In the genomic region with DNA sequence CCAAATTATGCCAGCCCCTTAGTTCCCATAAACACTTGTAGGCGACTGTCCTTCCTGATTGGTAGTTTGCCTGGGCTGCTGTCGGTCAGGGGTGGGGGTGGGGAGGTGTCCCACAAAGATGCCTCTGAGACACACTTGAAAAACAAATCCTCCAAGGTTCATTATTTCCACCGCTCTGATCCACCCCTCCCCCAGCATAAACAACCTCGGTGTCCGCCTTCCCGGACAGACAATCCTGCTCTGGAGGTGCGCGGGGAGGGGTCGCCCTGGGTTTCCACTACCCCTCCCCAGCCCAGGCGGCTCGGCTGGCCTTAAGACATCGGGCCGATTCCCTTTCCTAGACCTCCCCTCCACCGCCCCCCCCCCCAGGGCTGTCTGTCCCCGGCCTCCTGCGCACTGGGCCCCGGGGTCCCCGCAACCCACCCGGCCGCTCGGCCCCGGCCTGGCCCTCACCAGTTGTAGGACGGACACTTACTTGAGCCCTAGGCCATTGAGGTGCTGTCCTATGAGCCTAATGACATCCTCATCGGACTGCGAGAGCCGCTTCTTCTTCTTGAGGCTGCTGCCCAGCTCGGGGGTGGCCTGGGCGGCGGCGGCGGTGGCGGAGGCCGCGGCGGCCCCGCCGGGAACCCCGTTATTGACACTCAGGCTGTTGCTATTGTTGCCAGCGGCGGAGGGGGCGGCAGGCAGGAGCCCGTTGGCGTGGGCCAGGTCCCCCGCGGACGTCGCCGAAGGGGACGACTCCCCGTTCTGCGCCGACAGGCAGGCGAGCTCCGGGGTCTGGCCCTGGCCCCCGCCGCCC, we compare ENCODE assay signal across 8 mouse cellular contexts. TPM values are rescaled to one million over a fixed set of nuclear protein-coding genes. Genes with fewer than 3 reads are reported as not detected.
DNase-seq lines count a peak whose midpoint lies in the region; ATAC-seq and TF ChIP-seq lines count a peak whose summit lies in the region.

No protein-coding gene starts in this region.

- TF ChIP-seq CTCF in forebrain, postnatal 0 days (IDR thresholded peaks at IDR 0.05; ENCODE audit: low read depth), result no peak

- H3K36me3 ChIP-seq in forebrain, postnatal 0 days (ENCODE audit: insufficient read depth), result peaks cover 8% of the 10 kb centered on the region; the same call in 1 of the 2 replicates
- H3K36me3 ChIP-seq in hindbrain, embryonic 14.5 days (replicated peaks; ENCODE audit: control insufficient read depth, insufficient read depth), result peaks cover 23% of the 10 kb centered on the region
- peaks cover 19% of the 10 kb centered on the region for H3K36me3 ChIP-seq in limb, embryonic 13.5 days
- H3K36me3 ChIP-seq in midbrain, embryonic 12.5 days, result peaks cover 10% of the 10 kb centered on the region

- H3K27ac ChIP-seq in forebrain, postnatal 0 days (ENCODE audit: low read depth, low read length), result peak overlapping the region; percentile 91
- peak overlapping the region; percentile 93 for H3K27ac ChIP-seq in hindbrain, embryonic 14.5 days
- peak overlapping the region; percentile 92 for H3K27ac ChIP-seq in limb, embryonic 13.5 days
- H3K27ac ChIP-seq in midbrain, embryonic 12.5 days (replicated peaks), result peak overlapping the region; percentile 95

- H3K9ac ChIP-seq in forebrain, postnatal 0 days, result peak overlapping the region; percentile 94
- H3K9ac ChIP-seq in hindbrain, embryonic 14.5 days, result peak overlapping the region; percentile 98
- H3K9ac ChIP-seq in limb, embryonic 13.5 days, result peak overlapping the region; percentile 98
- peak overlapping the region; percentile 99 for H3K9ac ChIP-seq in midbrain, embryonic 12.5 days (replicated peaks)

- H3K4me3 ChIP-seq in forebrain, postnatal 0 days (ENCODE audit: low read depth, low read length), result peak overlapping the region; percentile 99
- peak overlapping the region; percentile 99 for H3K4me3 ChIP-seq in hindbrain, embryonic 14.5 days (replicated peaks; ENCODE audit: low read length)
- H3K4me3 ChIP-seq in limb, embryonic 13.5 days, result peak overlapping the region; percentile 100
- peak overlapping the region; percentile 100 for H3K4me3 ChIP-seq in midbrain, embryonic 12.5 days

- peaks cover 8% of the 10 kb centered on the region; the same call in 1 of the 2 replicates for H3K4me1 ChIP-seq in forebrain, postnatal 0 days (ENCODE audit: insufficient read depth)
- peaks cover 23% of the 10 kb centered on the region for H3K4me1 ChIP-seq in hindbrain, embryonic 14.5 days (replicated peaks; ENCODE audit: control insufficient read depth, insufficient read depth, low read length)
- peaks cover 25% of the 10 kb centered on the region for H3K4me1 ChIP-seq in limb, embryonic 13.5 days
- peaks cover 24% of the 10 kb centered on the region for H3K4me1 ChIP-seq in midbrain, embryonic 12.5 days

- H3K9me3 ChIP-seq in forebrain, postnatal 0 days (ENCODE audit: low read length), result no peaks in the 10 kb centered on the region
- no peaks in the 10 kb centered on the region for H3K9me3 ChIP-seq in hindbrain, embryonic 14.5 days (ENCODE audit: control insufficient read depth, low read length)
- no peaks in the 10 kb centered on the region for H3K9me3 ChIP-seq in limb, embryonic 13.5 days
- H3K9me3 ChIP-seq in midbrain, embryonic 12.5 days, result no peaks in the 10 kb centered on the region

- ATAC-seq in forebrain, postnatal 0 days, result peak; percentile 10
- peak; percentile 46 for ATAC-seq in hindbrain, embryonic 14.5 days (ENCODE audit: low FRiP score)
- peak; percentile 28; the same call in 1 of the 2 replicates for ATAC-seq in limb, embryonic 13.5 days (ENCODE audit: low FRiP score, low read depth)
- peak; percentile 53 for ATAC-seq in midbrain, embryonic 12.5 days (ENCODE audit: low FRiP score, low read depth)

- 1% methylated on average over 51 of the region's 56 CpGs for WGBS in forebrain, postnatal 0 days
- WGBS in hindbrain, embryonic 14.5 days, result under 1% methylated on average over 53 of the region's 56 CpGs
- under 1% methylated on average over 47 of the region's 56 CpGs for WGBS in limb, embryonic 13.5 days
- 2% methylated on average over 50 of the region's 56 CpGs for WGBS in midbrain, embryonic 12.5 days

- peak; percentile 33 to 40 for DNase-seq in spleen, adult 18-20 months
- no peak for DNase-seq in spleen, adult 12 weeks (ENCODE audit: low spot score)
- peak; percentile 31 for DNase-seq in cerebellum, adult 8-10 months
- DNase-seq in forebrain, postnatal 0 days, result peak; percentile 35
- peak; percentile 33 for DNase-seq in hindbrain, embryonic 14.5 days (ENCODE audit: low spot score)
- DNase-seq in spleen, postnatal 10 days (ENCODE audit: low spot score in 2 of 2), result peak; percentile 61 to 69

- peak overlapping the region; percentile 87 for H3K4me2 ChIP-seq in forebrain, postnatal 0 days (ENCODE audit: low read depth)
- peak overlapping the region; percentile 85 for H3K4me2 ChIP-seq in hindbrain, embryonic 14.5 days (replicated peaks)
- H3K4me2 ChIP-seq in limb, embryonic 13.5 days (replicated peaks), result peak overlapping the region; percentile 77
- H3K4me2 ChIP-seq in midbrain, embryonic 12.5 days (replicated peaks), result peak overlapping the region; percentile 95

- H3K27me3 ChIP-seq in forebrain, postnatal 0 days (ENCODE audit: insufficient read depth, low read length), result no peaks in the 10 kb centered on the region
- no peaks in the 10 kb centered on the region for H3K27me3 ChIP-seq in hindbrain, embryonic 14.5 days (ENCODE audit: control insufficient read depth, insufficient read depth, low read length)
- no peaks in the 10 kb centered on the region for H3K27me3 ChIP-seq in limb, embryonic 13.5 days
- H3K27me3 ChIP-seq in midbrain, embryonic 12.5 days, result no peaks in the 10 kb centered on the region

RNA-seq across cellular contexts. Expression of gene Wdr26, which starts 1.0 kb away (rescaled TPM):
- 51.5 and 55.6 TPM in 2 replicates for total RNA-seq in forebrain, postnatal 0 days (2014; rRNA removed)
- 26.1 and 43.0 TPM in 2 replicates for polyA plus RNA-seq in forebrain, postnatal 0 days (2015; fragmentation: Nextera tagmentation; extraction: Ambion mirVana)
- polyA plus RNA-seq in hindbrain, embryonic 14.5 days (2014; fragmentation: Nextera tagmentation; extraction: Ambion mirVana), result 45.7 and 49.8 TPM in 2 replicates
- polyA plus RNA-seq in limb, embryonic 13.5 days (2015; fragmentation: Nextera tagmentation; extraction: Ambion mirVana), result 40.5 and 44.4 TPM in 2 replicates
- polyA plus RNA-seq in midbrain, embryonic 12.5 days (2016; fragmentation: Nextera tagmentation; extraction: Ambion mirVana), result 41.6 and 53.4 TPM in 2 replicates
